Mouse (Mus musculus): ENCODE data around the gene Kpna2.
"Not testable (repeated sequence)": the region's sequence is repeated elsewhere in the genome, so short reads cannot be mapped to it uniquely, and the experiment has no call there.

Kpna2 gene

DNA sequence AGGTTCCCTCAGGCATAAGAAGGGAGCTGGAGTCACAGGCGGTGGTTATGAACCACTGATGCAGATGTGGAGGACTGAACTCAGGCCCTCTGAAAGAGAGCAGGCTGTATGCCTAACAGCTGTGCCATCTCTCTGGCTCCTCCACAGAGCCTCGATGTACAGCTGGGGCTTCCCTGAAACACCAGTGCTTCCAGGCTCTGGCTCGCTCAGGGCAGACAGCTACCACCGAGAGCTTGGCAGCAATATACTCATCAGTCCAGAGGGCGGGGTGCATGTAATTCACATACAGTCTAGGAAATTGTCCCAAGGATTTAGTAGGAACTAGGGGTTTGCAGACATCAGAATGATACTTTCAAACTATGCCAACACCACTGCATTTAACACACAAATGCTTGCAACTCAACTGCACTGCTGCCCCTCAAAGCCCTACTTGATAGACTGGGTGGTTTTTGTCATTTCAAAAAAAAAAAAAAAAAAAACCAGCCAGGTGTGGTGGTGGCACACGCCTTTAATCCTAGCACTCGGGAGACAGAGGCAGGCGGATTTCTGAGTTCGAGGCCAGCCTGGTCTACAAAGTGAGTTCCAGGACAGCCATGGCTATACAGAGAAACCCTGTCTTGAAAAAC lies 13.2 kb downstream of the Kpna2 start:
- not testable (repeated sequence) for DNase-seq (ENCODE audit: low spot score in 2 of 2)

DNA sequence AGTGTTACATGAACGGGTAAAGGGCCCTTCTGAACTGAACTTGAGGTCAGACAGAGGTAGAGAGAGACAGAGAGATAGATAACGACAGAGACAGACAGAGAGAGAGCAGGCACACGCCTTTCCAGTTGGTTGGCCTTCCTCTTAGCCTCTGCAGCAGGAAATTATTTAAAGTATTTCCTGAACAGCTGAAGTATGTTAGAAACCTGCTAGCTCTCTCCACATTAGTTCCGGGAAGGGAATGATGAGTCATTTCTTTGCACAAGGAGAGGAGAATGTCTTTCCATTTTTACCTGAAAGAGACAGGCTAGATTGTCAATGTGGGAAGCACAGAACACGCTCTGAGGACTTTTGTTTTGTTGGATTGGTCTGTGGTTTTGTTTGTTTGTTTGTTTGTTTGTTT lies 17.0 kb downstream of the Kpna2 start:
- DNase-seq (ENCODE audit: low spot score in 2 of 2): no peak

DNA sequence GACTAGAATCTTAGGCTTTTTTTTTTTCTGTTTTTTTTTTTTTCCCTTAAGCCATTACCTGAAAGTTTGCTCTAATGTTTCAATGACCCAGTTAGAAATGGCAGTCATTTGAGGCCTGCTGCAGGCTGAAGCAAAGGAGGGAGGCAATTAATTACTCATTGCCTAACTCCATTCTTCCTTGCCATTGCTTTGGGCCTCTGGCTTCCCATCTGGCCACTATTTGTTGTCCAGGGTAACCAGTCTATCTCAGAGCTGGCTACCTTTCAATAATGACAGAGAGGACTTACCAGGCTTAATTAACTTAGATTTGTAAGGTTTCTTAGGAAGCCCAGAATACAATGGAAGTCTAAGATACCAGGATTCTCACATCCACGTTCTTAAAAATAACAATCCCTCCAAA lies 17.6 kb downstream of the Kpna2 start:
- DNase-seq (ENCODE audit: low spot score in 2 of 2): no peak

DNA sequence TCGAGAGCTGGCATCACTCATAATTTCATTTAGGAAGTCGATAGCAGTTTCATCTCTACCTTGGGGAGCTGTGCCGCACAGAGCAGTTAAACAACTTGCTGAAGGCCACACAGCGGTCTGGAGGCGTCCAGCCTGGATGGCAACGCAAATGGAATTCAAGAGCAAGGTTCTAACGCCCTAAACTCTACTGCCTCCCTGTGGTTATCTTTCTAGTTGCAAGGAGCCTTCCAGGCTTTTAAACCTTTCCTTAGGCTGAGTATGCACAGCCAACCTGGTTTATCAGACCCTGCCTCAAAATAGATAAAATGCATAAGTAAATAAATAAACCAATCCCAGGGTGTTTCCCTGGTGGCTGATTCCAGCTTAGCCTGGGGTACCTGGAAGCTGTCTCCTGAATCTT lies 18.9 kb downstream of the Kpna2 start:
- peak in 1 of 2 experiments; percentile 40 for DNase-seq (ENCODE audit: low spot score in 2 of 2)

DNA sequence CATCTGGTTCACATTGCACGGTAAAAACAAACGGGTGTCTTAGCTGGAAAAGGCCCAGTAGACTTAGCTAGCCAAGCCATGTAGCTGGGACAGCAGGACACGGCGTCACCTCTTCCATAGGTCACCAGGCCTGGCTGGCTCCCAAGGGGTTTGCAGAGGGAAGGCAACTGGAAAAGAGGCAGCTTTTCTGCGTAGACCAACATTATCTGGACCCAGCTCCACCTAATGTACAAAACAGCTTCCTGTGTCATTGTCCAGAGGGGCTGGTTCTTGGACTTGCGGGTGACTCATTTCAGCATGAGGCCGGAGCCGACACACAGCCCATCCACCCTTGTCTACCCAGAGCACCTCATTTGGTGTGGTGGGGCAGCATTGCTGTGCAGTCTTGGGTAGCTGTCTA lies 23.1 kb downstream of the Kpna2 start:
- DNase-seq (ENCODE audit: low spot score in 2 of 2): no peak

DNA sequence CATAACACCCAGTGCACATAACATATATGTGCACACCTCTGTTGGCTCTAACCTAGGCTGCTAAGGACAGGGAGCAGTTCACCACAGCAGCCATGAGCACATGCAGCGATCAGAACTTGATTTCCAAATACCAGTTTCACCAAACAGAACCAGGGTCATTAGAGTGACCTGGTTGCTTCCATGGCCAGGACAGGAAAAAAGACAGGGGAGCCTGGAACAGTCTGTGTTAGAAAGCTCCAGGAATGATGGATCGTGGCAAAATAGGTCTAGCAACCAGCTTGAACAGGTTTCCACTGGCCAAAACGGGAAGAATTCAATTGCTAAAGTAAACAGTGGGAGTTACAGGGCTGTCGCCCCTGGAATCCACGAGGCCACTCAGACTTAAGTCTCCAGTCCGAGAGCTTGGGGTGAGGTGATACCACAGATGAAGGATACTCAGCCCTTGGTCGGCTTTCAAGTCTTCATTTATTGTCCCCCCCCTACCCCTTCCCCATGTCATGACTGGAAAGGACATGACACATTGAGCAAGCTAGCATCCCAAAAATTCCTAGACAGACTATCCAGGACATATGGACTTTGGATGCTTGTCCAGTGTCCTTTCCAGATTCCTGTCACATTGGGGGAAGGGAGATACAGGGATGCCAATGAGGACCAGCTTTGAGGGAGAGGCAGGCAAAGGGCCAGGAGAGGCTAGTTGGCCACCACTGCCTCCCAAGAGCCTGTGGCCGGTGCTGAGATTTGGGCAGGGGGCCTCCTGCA lies 23.7 kb downstream of the Kpna2 start:
- DNase-seq (ENCODE audit: low spot score in 2 of 2): no peak

DNA sequence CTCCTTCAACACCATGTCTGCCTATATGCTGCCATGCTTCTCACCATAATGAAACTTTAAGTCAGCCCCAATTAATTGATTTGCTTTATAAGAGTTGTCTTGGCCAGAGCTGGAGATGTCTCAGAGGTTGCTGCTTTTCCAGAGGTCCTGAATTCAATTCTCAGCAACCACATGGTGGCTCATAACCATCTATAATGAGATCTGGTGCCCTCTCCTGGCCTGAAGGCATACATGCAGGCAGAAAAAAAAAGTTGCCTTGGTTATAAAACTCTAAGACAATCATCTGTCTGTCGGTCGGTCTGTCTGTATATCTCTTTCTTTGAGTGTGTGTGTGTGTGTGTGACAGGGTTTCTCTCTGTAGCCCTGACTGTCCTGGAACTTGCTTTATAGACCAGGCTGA lies 24.9 kb downstream of the Kpna2 start:
- no peak for DNase-seq (ENCODE audit: low spot score in 2 of 2)

DNA sequence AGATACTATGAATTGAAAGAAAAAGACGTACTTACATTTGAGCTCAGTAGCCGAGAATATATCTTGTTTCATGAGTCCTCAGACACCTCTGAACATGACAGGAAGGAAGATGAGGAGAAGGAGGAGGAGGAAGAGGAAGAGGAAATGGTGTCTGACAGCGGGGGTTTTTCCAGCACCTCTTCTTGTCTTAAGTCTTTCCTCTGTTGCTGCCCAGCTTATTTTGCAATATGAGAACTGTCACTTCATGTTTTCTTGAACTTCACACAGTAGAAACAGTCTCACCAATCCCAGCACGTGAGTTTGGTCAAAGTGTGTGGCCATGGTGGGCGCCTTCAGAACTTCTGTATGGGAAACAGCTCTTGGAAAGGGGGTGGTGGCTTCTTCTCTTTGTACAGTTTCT lies 26.3 kb downstream of the Kpna2 start:
- no peak for DNase-seq (ENCODE audit: low spot score in 2 of 2)

DNA sequence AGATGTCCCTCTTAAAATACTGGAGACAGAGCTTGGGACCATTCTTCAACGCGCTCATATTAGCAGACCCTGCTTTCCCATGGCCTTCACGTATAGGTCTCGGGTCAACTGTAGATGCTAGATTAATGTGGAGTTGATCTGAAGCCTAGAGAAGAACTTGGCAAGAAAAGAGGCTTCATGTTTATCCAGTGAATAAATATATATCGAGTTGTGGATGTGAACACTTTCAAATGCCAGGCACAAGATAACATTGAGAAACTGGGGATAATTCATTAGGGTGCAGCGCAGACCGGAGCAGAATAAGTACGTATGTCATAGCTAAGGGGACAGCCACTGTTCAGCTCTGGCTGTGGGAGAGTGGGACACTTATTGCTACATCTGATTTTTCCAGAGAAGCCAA lies 29.5 kb downstream of the Kpna2 start:
- DNase-seq (ENCODE audit: low spot score in 2 of 2): no peak

DNA sequence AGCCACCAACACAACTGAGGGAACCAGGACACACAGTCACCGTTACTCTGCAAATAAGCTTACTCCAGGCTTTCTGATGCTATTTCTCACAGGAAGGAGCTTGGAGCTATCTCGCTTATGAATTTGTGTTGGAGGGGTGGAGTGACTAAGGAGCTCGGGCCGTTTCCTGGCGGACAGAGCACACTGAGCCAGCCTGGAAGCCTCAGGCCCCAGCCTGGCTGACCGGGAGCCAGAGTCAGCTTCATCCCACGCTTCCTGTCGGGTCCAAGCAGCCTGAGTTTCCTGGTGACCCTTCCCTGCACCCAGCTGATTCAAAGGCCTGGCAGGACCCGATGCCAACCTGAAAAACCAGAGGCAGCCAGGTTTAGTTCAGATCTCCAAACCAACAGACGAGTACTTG lies 31.7 kb downstream of the Kpna2 start:
- no peak for DNase-seq (ENCODE audit: low spot score in 2 of 2)

DNA sequence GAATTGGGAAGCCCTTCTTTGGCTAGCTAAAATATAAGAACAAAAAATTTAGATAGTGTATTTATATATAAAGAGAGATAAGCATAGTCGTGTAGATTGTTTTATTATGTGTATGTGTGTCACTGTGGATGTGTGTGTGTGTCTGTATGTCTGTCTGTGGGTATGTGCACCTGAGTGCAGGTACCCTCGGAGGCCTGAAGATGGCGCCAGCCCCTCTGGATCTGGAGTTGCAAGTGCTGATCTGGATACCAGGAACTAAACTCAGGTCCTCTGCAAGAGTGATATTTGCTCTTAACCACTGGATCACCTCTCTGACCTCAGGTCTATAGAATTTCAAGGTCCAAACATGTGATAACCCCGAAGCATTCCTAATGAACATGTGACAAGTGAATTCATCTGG lies 33.5 kb downstream of the Kpna2 start:
- DNase-seq (ENCODE audit: low spot score in 2 of 2): no peak

DNA sequence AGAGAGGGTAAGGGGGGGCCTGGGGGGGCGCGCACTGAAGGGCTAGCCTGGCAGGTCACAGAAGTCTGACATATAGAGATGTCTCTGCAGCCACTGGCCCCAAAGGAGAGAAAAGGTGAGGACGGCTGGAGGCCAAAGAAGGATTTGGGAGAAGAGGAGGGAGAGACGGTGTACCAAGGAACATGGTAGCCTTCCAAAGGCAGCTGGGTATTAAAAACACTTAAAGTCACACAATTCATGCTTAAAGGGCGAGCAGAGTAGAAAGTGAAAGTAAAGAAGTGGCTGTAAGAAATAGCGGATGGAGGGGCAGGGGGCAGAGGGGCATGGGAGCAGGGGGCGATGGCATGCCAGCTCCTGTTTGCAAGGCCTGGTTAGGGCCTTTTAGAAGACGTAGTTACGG lies 37.0 kb downstream of the Kpna2 start:
- DNase-seq (ENCODE audit: low spot score in 2 of 2): no peak

DNA sequence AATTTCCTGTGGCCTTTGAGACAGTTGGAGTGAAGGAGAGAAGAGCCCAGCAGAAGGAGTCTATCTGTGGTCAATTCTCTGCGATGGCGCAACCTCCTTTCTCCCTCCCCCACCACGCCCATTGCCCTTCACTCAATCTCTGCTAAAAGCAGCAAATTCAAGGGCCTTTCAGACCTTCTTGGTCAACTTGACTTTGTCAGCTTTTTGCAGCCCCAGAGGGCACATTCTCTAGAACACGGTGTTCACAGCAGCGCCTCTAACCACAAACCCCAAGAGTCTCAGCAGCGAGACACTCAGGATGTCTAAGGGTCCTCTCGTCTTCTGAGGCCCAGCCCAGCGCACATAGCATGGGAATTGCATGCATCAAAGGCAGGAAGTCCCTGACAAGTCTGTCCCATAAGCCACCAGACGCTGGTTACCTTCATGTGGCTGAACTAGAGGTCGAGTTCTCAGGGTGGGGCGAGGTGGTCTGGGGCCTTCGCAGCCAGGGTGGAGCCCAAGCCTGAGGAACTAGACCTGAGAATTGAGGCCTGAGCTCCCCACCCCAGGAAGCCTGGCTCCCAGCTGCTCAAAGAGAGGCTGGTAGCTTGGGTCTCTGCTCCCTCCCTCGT lies 37.8 kb downstream of the Kpna2 start:
- DNase-seq (ENCODE audit: low spot score in 2 of 2): peak; percentile 24 to 48

DNA sequence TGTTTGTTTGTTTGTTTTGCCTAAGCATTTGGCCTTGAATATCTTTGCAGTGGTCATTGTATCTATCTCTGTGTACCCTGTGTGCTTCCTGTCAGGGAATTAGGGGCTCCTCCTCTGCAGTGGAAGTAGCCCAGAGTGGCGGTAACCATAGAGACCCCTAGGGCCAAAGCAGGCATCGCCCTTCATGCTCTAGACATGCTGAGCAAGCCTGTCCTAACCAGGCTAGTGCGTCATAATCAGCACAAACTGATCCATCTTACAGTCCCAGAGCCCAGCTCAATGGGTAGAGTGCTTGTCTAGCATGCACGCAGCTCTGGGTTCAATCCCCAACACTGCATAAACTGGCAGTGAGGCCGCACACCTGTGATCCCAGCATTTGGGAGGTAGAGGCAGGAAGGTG lies 40.2 kb downstream of the Kpna2 start:
- DNase-seq (ENCODE audit: low spot score in 2 of 2): no peak

DNA sequence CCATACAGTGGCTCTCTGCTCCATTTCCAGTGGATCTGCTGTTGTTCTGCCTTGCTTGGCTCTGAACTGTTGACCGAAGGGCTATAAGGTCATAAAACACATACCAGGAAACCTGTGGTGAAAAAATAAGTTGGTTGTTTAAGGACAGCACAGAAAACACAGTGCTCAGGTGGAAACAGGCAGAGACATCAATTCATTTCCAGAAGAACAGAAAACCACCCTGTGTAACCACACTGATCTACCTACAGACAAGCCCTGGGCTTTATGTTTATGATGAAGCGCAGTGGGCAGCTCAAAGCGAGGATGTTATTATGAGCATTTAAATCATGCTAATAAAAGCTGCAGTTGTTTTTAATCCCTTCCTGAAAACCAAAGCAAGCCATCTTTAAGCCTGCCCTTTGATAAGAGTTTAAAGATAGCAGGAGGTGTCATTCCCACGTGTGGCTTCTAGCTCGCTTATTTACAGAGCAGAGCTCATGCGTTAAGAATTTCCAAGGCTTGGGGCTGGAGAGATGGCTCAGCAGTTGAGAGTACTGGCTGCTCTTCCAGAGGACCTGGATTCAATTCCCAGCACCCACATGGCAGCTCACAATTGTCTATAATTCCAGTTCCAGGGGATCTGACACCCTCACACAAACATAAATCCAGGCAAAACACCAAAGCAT lies 40.8 kb downstream of the Kpna2 start:
- no peak for DNase-seq (ENCODE audit: low spot score in 2 of 2)

DNA sequence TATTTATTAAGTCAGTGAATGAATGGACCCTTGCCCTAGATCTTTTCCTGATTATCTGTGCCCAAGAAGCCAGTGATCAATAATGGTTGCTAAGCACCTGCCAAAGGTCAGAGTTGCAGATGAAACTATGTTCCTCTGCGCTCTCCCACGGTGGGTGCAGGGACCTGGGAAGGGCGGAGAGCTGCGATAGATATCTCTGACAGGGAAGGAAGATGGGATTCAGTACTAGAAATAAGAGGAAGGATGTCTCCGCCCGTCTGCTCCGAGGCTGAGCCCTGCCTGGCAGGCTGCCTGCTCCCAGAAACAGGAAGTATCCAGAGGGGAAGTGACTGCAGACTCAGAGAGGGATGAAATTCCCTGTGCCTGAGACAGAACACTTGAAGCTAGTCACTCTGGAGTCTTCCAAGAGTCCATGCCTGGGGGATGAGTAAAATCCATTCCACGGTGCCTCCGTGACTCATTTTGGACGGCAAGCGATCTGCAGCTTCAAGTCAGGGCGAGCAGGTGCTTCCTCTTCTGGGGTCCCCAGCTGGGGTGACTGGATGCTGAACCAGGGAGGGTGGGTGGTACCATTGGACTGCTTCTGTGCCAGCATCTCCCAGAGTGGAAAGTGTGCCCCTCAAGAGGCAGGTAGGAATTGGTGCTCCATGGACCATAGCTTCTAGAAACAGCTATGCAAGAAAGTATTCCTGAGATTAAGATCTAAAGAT lies 41.9 kb downstream of the Kpna2 start:
- peak in 1 of 2 experiments; percentile 40 for DNase-seq (ENCODE audit: low spot score in 2 of 2)

DNA sequence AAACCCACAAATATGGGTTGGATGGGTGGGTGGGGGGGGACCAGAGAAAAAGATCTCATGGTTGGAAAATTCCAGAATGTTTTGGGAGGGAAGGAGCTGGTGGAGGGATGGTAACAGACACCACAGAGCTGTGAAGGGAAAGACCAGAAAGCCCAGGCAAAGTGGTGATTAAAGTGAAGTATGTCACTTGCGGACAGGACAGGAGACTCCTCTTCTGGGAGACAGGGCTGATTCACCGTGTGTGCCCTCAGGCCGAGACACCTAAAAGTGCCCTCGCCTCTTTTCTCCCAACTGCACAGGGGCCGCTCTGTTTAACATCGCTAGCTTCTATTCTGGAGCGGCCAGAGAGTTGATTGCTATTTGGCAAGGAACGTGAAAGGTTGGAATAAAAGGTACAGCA lies 44.8 kb downstream of the Kpna2 start:
- no peak for DNase-seq (ENCODE audit: low spot score in 2 of 2)

DNA sequence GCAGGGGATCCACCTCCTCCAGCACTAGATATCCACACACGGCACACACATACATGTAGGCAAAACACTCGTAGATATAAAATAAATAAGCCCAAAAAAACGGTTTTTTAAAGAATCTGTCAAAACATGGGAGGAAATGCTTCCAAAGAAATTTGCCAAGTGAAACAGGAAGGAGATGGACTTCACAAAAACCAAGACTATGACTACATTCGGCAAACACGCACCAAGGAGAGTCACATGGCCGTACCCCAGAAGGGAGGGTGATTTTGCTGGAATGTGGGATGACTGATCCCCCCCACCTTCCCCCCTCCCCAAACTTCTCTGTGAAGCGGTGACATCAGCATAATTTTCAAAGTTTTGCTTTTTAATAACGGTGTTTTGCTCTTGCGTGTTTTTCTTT lies 45.2 kb downstream of the Kpna2 start:
- no peak for DNase-seq (ENCODE audit: low spot score in 2 of 2)

All from spleen, postnatal 10 days (tissue).